Mouse (Mus musculus) frontal cortex, adult (tissue): ENCODE results near the gene Rab15.
"Not testable (repeated sequence)": the region's sequence is repeated elsewhere in the genome, so short reads cannot be mapped to it uniquely, and the experiment has no call there.

Experiments
- ATAC-seq: cut with Nextera tagmentation; 2 replicates; pipeline ENCODE4 v1.9.2; 2017; ENCODE audit warnings: mild to moderate bottlenecking, moderate library complexity, mixed read lengths; ENCODE audit not compliant: low TSS enrichment

The Rab15 gene

DNA sequence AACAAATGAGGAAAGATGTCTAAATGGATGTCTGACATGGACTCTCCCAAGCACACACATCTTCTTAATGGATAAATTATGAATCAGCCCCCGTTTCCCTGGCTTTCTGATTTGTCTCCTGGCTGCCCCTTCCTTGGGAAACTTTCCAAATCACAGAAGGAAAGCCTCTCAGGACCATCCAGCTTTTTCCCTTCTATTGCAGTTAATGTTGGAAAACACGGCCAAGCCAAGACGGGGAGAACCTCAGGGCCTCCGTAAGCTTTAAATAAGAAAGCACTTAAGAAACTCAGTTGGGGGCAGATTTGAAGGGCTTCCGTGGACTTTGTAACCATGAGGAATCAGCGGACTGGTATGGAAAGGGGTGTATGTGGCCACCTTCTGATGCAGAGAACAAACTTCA, 2.9 kb downstream of the Rab15 start:
- ATAC-seq = no peak

DNA sequence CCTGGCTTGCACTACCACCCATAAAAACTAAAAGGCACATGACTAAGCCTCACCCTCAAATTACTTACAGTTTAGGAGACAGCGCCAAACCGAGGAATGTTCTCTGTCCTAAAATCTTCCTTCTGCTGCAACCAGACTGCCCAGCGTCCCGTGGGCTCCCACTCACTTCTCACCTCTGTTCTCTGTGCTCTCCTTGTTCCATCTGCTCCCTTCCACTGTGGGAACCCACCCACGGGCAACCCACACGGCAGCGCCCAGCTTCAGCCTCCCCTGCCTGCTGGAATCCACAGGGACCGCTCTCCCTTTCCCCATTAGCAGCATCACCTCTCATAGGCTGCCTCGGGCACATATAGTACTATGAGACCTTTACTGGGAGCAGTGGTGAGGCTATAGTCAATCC, 3.8 kb downstream of the Rab15 start:
- ATAC-seq = peak; percentile 47

DNA sequence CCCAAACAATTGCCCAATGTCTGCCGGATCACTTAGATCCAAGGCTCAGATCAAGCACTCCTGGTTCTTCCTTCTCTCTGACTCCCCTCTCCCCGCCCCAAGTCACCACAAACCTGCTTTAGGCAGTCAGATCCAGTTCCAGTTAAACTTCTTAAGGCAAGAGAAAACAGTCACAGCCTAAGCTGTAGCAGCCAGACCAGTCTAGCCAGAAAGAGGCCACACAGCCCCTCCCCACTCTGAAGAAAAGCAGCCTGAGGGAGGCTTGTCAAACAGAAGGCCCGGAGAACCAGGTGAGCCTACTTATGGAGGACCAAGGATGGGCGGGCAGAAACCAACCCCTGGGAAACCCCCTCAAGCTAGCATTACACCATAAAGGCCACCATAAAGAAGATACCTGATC, 4.6 kb downstream of the Rab15 start:
- no peak for ATAC-seq

DNA sequence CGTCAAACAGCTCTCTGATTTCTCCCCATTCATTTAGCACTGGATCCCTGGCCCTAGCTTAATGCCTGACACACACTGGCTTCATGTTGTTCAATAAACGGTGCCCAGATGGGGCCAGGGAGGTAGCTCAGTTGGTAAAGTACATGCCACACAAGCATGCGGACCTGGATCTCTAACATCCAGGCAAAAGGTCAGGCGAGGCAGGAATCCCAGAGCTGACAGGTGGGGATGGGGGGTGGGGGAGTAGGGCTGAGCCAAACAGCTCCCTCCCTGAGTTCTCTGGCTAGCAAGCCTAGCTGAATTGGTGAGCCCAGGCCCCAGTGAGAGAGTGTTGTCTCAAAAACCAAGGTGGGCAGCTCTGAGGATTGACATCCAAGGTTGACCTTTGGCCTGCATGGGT, 5.5 kb downstream of the Rab15 start:
- no peak for ATAC-seq

DNA sequence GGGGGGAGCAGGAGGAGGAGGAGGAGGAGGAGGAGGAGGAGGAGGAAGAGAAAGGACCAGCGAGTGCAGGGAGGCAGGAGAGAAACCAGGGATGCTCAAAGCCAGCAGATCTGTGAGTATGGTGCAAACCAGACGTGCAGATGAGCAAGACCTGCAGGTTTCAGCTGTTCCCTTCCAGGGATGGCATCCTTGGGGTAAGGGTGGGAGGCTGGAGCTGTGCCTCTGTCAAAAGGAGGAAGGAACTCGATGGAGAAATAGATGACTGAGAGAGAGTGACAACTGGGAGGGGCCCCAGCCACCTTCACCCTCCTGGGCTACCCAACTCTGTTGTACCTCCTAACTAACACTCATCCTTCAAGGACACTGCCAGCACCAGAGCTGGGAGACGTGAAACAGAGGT, 6.0 kb downstream of the Rab15 start:
- no peak for ATAC-seq

DNA sequence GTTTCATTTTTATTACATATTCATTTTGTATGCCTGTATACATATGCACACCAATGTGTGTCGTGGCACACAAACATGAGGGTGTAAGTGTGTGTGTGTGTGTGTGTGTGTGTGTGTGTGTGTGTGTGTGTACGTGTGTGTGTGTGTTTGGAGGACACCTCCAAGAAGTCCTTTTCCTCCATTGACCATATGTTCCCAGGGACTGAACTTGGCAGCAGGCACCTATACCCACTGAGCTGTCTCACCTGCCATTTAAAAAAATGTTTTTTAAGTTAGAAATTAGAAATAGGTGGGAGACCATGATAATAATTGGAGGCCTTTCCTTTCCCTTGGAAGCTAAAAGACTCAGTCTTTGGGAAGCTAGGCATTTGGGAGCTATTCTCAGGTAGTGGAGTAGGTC, 8.6 kb downstream of the Rab15 start:
- ATAC-seq = no peak

DNA sequence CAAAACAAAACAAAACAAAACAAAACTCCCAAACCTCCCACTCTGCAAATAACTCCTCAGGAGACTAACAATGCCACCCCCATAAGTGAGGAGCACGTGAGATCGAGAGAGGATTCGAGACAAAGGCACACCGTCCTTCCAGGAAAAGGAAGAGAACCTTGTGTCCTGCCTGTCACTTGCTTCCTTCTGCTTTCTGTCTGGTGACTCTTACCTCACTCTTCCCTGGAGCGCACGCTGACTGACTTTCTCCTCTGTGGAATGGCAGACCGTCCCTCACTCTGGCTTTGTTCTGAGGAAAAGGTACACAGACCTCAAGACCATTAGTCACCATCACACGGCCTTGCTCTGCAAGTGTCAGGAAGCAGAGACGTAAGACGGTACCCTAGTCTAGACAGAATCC, 9.2 kb downstream of the Rab15 start:
- ATAC-seq = no peak

DNA sequence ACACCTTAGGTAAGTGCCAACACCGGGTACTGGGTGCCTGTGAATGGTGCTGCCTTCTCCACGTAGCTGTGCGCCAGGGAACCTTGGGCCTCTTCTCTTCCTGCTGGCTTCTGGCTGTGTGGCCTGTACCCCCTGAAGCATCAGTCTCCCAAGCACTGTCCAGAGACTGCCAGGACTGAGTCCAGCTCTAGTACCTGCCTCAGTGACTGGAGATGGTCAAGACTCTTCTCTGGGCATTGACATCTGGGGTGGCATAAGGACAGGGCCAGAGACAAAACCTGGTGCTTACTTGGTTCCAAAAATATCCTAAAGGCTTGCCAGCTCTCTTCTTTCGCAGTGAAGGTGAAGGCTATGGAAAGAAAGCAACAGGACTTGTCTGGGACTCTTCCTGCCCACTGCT, 11.7 kb downstream of the Rab15 start:
- ATAC-seq = no peak

DNA sequence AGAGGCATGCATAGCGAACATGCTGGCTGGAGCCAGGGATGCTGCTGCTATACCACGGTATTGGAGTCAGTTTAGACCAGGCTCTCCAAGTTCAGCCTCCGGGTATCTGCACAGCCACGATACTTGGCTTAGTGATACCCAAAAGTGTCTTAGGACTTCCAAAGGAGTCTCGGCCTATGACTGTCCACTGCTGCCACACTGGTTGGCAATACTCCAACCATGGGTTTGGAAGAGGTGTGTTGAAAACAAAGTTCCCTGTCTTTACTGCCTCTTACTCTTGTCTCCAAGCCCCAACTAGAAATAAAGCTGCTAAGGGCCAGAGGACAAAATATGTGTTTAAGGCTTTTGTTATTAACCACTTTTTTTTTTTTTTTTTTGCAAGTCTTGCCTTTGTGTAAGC, 12.2 kb downstream of the Rab15 start:
- ATAC-seq = no peak

DNA sequence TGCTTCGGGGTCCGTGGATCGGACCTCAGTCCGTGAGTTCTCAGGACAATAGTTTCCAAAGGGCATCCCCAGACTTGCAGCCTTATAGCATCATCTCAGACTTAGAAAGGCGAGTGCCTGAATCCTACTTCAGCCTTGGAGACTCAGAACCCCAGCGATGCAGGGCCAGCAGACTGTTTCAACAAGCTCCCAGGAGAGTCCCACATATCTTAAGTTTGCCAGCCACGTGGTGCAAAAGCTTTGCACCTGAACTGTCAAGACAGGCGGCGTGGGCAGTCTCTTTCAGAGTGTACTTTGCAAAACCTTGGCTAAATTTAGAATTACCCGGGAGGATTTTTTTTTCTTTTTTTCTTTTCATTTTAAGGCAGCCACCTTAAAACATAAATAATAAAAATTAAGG, 14.9 kb downstream of the Rab15 start:
- peak; percentile 54 for ATAC-seq

DNA sequence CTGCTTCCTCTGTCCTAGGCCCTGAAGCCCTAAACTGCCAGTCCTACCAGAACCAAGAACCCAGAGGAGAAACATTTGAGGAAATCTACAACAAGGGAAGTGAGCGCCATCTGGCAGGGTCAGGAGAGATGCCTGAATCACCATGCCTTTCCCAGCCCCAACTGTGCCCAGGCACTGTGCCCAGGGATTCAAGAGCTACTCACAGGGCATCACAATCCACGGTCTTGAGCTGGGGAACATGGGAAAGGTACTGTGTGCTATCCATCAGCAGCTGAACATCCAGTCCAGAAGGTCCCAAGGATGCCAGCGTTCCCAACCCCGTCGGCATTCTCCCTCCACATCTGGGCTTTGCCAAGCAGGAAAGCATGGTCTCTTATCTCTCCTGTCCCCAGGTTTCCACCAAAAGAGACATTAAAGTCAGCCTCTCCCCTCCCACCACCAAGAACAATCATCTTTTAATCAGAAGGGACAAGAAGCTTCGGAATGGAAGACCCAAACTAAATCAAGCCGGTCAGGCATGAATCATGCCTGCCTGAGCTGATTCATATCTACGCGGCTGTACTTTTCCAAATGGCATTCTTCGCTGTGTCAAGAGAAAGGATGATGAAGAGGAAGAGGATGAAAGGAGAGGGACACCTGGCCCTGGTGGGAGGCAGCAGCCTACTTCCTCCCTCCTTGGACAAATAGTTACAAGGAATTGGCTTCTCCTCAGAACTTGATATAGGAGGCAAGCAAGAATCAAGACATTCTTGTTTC, 17.5 kb downstream of the Rab15 start:
- ATAC-seq = peak; percentile 11; the same call in 1 of the 2 replicates

DNA sequence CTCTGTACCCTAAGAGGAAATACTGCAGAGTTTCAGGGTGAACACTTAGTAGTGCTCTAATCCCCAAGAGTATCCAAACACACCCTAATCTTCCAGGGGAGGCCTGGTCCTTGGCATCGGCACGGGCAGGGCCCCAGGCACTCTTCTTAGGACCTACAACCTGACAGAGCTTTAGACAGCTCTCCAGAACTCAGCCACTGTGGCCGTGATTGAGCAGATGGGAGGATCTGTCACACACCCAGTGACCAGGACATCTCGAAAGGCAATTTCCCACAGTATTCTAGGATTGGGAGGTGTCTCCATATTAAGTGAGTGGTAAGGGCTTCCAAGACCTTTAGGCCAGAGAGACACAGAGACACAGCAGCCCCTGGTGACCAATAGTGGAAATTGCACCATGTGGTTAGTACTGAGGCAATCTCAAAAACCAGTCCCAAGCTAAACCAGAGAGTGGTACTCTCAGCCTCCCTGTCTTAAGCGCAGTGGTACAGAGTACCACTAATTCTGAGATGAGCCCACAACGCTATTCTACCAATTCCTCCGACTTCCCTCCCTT, 18.9 kb downstream of the Rab15 start:
- peak; percentile 29 for ATAC-seq

DNA sequence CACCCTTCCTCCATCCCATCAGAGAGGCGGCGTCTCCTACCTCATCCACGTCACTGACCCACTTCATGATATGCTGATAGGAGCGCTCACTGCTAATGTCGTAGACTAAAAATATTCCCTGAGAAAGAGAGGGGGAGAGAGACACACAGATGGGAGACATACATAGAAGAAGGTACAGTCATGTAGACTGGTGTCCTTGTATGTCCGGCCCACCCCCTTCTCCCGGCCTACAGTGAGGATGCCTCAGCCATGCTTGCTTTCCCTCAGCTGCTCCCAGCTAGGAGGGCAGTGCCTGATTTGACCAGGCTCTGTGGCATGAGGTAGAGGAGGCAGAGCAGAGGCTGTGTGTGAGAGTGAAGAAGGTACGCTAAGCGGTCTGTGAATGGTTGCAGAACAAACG, 19.7 kb downstream of the Rab15 start:
- ATAC-seq = peak; percentile 62

DNA sequence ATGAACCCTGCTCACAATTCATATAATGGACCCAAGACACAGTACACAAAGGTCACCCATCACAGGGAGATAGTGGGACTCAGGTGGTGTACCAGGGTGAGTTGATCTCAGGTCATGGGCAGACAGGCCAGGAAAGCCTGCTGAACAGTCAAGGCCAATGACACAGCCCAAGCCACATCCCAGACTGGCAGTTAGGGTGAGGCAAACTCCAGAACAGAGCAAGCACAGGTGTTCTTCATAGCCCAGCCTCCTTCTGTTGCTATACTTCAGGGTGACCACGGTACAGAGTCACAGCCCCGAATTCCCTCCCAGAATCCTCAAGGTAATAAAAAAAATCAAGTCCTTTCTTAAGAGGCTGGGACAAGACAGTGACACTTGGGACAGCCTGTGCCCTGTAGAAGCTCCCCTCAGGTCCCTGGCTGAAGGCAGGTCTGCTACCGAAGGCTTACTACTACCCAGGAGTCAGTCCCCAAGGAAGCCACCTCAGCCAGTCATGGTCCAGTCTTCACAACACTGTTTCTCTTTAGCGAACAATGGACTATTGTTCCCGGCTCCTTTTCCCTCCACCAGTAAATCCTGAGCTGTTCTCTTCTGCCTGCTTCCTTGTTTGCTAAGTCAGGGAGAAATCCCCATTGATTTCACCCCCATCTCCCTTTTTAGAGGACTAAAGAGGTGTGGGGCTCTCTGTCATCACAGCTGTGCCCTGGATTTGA, 24.5 kb downstream of the Rab15 start:
- ATAC-seq = no peak

DNA sequence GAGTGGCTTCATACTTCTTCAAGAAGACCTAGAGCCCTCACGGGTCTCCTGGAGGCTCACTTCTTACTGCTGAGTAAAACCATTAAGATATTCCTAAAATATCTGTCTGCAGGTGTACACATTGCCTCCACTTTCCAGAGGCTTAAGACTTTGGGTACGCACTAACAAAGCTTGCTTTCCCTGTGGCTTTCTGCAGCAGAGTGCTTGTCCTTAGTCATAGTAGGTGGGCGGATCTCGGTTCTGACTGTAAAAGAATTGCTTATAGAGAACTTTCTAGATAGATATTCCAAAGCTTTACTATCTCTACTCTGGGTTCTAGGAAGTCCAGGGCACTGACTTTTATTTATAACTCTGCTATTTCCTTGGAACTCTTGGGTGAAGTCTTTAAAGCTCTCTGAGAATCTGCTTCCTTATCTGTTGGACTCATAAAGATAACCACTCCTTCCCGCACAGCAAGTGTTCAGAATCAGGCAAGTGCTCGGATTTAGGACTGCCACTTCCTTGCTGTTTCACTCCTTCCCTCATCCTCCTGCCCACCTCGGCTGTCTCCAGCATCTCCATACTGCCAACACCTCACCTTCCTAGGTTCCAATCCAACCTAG, 25.7 kb downstream of the Rab15 start:
- peak; percentile 77 for ATAC-seq

DNA sequence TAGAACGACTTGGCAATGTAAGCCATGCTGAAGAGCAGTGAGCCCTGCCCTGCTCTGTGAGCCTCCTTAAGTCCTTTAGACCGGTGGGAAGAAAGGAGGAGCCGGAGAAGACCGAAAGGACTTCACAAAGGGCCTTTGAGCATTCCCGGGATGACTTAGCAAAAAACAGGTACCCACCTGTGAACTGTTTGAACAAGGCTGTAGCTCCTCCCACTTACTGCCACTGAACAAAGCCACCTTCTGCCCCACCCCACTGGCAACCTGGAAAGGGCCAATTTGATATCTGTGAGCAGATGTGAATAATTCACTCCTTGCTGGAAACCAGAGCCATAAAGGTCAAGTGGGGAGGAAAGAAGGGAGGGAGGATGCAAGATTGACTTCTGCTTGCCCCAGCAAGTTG, 27.4 kb downstream of the Rab15 start, which contains the start of gene Gpx2:
Gene Gpx2, minus strand, starts transcription at position 205 of the 400 bp plus-strand sequence.
- no peak for ATAC-seq

DNA sequence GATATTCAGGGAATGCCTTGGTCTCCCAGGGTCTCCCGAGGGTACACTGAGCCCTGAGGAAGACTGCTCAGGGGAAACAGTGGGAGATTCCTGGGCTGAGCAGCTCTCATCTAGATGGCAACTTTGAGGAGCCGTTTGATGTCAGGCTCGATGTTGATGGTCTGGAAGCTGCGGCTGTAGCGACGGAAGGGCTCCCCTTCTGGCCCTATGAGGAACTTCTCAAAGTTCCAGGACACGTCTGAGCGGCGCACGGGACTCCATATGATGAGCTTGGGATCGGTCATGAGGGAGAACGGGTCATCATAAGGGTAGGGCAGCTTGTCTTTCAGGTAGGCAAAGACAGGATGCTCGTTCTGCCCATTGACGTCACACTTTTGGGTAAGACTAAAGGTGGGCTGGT, 30.2 kb downstream of the Rab15 start:
- ATAC-seq = not testable (repeated sequence)

DNA sequence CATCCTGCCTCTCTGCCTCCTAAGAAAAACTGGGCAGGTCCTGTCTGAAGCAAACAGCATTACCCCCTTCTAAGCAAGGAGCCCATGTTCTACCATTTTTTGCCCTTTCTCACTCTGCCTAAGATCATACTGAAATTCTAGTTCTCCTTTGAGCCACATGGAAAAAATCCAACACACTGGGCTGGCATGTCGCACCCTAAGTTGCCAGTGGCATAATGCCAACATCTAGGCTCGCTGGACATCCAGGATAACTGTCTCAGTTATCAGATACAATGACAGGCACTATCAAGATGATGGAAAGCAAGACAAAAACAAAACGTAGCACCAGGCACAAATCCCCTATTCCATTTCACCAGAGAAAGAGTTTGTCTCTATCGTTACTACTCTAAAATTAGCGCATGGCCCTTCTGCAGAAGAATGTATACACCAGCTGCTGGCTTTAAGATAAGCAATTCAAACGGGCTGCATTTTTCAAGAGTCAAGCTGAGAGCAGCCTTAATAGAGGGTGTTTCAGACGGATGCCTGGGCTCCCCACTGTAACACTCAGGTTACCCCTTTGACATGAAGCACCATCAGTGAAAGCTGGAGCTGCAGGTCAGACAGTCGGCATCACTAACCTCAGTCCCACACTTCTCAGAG, 32.1 kb downstream of the Rab15 start:
- peak; percentile 74 for ATAC-seq

DNA sequence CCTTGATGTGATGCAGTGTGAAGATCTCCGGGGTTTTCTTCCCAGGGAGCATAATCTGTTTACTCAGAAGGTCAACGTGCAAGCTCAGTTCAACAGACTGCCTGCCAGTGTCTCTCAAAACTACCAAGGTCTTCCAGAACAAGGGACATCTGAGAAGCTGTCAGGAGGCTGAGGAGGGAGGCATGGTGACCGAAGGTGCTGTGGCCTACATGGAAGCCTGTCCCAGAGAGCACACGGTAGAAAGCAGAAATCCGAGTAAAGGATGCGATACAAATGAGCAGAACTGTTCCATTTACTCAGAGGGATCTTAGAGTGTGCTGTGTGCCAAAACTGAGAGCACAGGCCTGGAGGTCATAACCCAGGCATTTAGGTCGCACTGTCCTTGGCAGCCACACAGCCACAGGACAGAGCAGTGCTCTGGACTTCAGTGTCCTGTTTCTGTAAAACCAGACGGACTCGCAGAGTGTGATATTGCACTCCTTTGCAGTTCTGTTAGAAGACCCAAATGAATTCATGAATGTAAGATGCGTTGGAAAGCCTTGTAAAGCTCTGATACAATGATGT, 38.6 kb downstream of the Rab15 start:
- no peak for ATAC-seq

DNA sequence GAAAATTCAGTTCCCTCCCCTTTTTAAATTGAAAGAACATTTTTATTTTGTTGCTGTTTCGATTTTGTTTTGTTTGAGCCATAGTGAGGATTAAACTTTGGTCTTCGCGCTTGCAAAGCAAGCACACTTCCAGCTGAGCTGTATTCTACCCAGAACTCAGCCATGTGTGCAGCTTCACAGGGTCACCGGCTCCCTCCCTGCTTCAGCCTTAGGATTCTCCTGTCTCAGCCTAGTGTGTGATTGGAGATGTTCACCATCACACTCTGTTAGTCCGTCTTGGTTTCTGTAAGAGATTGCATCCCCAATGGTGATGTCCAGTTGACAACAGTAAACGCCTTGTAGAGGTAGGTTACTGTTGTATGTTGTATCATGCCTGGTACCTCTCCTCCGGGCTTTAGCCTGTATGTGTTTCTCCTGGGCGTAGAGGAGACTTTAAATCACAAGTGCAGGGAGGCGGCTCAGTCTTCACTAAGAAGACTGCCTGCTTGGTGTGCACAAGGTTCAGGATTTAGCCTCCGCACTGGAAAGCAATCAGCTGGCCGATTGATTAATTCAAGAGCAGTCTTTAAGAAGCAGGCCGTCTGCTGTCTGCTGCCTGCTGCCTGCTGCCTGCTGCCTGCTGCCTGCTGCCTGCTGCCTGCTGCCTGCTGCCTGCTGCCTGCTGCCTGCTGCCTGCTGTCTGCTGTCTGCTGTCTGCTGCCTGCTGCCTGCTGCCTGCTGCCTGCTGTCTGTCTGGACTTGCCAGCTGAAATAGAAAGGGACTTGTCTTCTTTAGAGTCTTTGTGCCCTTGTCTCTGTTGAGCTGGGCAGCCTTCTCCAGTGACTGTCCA, 41.9 kb downstream of the Rab15 start:
- ATAC-seq = peak; percentile 38; the same call in 1 of the 2 replicates

DNA sequence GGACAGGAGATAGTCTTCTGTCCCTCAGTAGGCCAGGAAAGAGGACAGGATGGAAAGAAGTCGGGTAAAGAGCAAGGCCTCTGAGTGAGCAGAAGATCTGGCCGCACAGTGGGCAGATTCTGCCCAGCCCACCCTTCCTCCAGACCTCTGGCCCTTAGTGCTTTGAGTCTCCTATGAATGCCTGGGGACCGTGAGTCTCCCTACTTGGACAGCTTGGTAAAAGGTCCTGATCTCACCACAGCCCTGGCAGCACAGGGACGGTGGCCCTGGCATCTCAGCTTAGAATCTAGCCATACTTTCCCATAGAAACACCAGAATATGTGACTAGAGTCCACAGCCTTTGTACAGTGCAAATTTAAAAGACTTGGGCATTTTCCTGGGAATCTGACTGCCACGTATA, 42.8 kb downstream of the Rab15 start:
- ATAC-seq = no peak
